Mouse (Mus musculus): Measurements from ENCODE around the gene Fanci. TPM values are rescaled to one million over a fixed set of nuclear protein-coding genes. Genes with fewer than 3 reads are reported as not detected.

The Fanci gene
- polyA plus RNA-seq, 1 experiment from 2014 or later, result 11.9 TPM

- no peaks in the 10 kb centered on the region for H3K9me3 ChIP-seq (ENCODE audit: low read length)
- H3K4me3 ChIP-seq (ENCODE audit: low read length), result no peak overlapping the region
- no peak for ATAC-seq (ENCODE audit: low FRiP score, low TSS enrichment)
- H3K4me1 ChIP-seq (ENCODE audit: insufficient read depth, low read length), result 0 out of 2 replicates have a peak, but pooled peaks cover 3% of the 10 kb centered on the region
- H3K27me3 ChIP-seq (ENCODE audit: insufficient read depth, low read length), result peaks cover 80% of the 10 kb centered on the region
- no peak overlapping the region for H3K27ac ChIP-seq (ENCODE audit: low read length)
- WGBS, result 6% methylated on average over 9 of the region's 9 CpGs
- no peaks in the 10 kb centered on the region for H3K36me3 ChIP-seq (ENCODE audit: insufficient read depth, low read length)
- no peak overlapping the region for H3K9ac ChIP-seq (replicated peaks; ENCODE audit: low read length)
- no peak overlapping the region for H3K4me2 ChIP-seq (replicated peaks; ENCODE audit: low read depth, low read length)
Measured at GRCm38 (mm10) chr7:79496816-79497328, 105.1 kb downstream of the Fanci start.

DNA sequence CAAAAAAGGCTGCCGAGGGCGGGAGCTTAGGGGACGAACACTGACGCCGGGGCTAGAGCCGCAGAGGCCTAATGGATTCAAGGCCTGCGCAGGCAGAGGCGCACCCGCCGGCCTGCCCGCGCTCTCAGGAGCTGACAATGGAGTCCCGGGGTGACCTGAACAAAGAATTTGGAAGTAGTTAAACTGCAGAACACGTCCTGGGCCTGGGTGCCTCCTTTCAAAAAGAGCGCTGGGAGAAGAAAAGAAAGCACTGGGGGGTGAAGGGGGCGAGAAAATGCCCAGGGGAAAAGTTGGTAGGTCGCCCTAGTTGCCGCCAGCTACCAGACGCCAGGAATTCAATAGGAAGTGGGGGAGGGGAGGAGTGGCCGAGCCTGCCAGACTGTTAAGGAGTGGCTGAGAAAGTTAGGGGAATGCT lies 106.0 kb downstream of the Fanci start:
- no peaks in the 10 kb centered on the region for H3K36me3 ChIP-seq (ENCODE audit: insufficient read depth, low read length)
- H3K27ac ChIP-seq (ENCODE audit: low read length), result no peak overlapping the region
- no peak for ATAC-seq (ENCODE audit: low FRiP score, low TSS enrichment)
- H3K4me3 ChIP-seq (ENCODE audit: low read length), result no peak overlapping the region
- H3K4me2 ChIP-seq (replicated peaks; ENCODE audit: low read depth, low read length), result no peak overlapping the region
- peaks cover 86% of the 10 kb centered on the region for H3K27me3 ChIP-seq (ENCODE audit: insufficient read depth, low read length)
- WGBS, result 3% methylated on average over 20 of the region's 20 CpGs
- 0 out of 2 replicates have a peak, but pooled peaks cover 3% of the 10 kb centered on the region for H3K4me1 ChIP-seq (ENCODE audit: insufficient read depth, low read length)
- H3K9ac ChIP-seq (replicated peaks; ENCODE audit: low read length), result no peak overlapping the region
- H3K9me3 ChIP-seq (ENCODE audit: low read length), result no peaks in the 10 kb centered on the region

- Histone ChIP-seq H3K9ac (replicated peaks; ENCODE audit: low read length) (no peak overlapping the region), H3K4me1 (ENCODE audit: insufficient read depth, low read length) (0 out of 2 replicates have a peak, but pooled peaks cover 3% of the 10 kb centered on the region), H3K27ac (ENCODE audit: low read length) (no peak overlapping the region), H3K4me2 (replicated peaks; ENCODE audit: low read depth, low read length) (no peak overlapping the region), H3K36me3 (ENCODE audit: insufficient read depth, low read length) (no peaks in the 10 kb centered on the region), H3K4me3 (ENCODE audit: low read length) (no peak overlapping the region), H3K9me3 (ENCODE audit: low read length) (no peaks in the 10 kb centered on the region), H3K27me3 (ENCODE audit: insufficient read depth, low read length) (peaks cover 92% of the 10 kb centered on the region)
- 6% methylated on average over 6 of the region's 6 CpGs for WGBS
- no peak for ATAC-seq (ENCODE audit: low FRiP score, low TSS enrichment)
Measured at GRCm38 (mm10) chr7:79498356-79498755, 106.6 kb downstream of the Fanci start.

GRCm38 (mm10) chr7:79498965-79499595 lies 107.4 kb downstream of the Fanci start:
- 1% methylated on average over 35 of the region's 35 CpGs for WGBS
- Histone ChIP-seq H3K27me3 (ENCODE audit: insufficient read depth, low read length) (peaks cover 98% of the 10 kb centered on the region), H3K4me1 (ENCODE audit: insufficient read depth, low read length) (0 out of 2 replicates have a peak, but pooled peaks cover 3% of the 10 kb centered on the region), H3K27ac (ENCODE audit: low read length) (no peak overlapping the region), H3K4me3 (ENCODE audit: low read length) (no peak overlapping the region; the same call in 1 of the 2 replicates), H3K9me3 (ENCODE audit: low read length) (no peaks in the 10 kb centered on the region), H3K4me2 (replicated peaks; ENCODE audit: low read depth, low read length) (no peak overlapping the region), H3K36me3 (ENCODE audit: insufficient read depth, low read length) (no peaks in the 10 kb centered on the region), H3K9ac (replicated peaks; ENCODE audit: low read length) (no peak overlapping the region)
- no peak for ATAC-seq (ENCODE audit: low FRiP score, low TSS enrichment)

Other genes starting within 250 kb of the Fanci start
- 298 and 328 TPM in 2 replicates for gene Mfge8, start 242.9 kb upstream of the Fanci start, polyA plus RNA-seq (2015; fragmentation: Nextera tagmentation; extraction: Ambion mirVana)
- 11.0 and 13.1 TPM in 2 replicates for gene Abhd2, start 118.7 kb upstream of the Fanci start, polyA plus RNA-seq (2015; fragmentation: Nextera tagmentation; extraction: Ambion mirVana)
- gene Rlbp1, start 4.9 kb upstream of the Fanci start, polyA plus RNA-seq (2015; fragmentation: Nextera tagmentation; extraction: Ambion mirVana), result 0.51 TPM in 2 replicates
- gene Polg, start 74.4 kb downstream of the Fanci start, polyA plus RNA-seq (2015; fragmentation: Nextera tagmentation; extraction: Ambion mirVana), result 37.1 and 37.7 TPM in 2 replicates
- 54.3 and 68.2 TPM in 2 replicates for gene Rhcg, start 225.7 kb downstream of the Fanci start, polyA plus RNA-seq (2015; fragmentation: Nextera tagmentation; extraction: Ambion mirVana)